Mouse (Mus musculus) kidney, adult 2 months (tissue): ENCODE results near the gene Gm21974.
"Not testable (repeated sequence)": the region's sequence is repeated elsewhere in the genome, so short reads cannot be mapped to it uniquely, and the experiment has no call there.

Experiments used
- CTCF ChIP-seq: fragments of 200-500 bp; conservative IDR thresholded peaks from 2 replicates; pipeline ENCODE4 v1.5.1; 2011; ENCODE audit warnings: low read depth, mild to moderate bottlenecking, control low read depth, low read length, moderate library complexity, mixed read lengths; ENCODE audit not compliant: insufficient read depth, insufficient read length
- POLR2A ChIP-seq: fragments of 200-500 bp; IDR thresholded peaks from one replicate; pipeline ENCODE4 v1.6.1; 2011; ENCODE audit warnings: low read depth, low read length, control low read depth

DNA sequence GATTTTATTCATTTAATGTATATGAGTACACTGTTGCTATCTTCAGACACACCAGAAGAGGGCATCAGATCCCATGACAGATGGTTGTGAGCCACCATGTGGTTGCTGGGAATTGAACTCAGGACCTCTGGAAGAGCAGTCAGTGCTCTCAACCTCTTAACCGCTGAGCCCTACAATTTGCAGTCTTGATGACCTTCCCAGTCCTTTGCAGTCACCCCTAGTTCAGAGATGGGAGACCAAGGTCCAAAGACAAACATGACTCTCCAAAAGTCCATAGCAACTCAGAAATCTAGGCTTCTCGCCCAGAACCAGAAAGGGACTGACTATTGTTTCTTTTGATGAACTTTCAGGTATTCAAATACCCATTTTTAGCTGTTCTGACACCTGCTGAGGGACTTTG is 55.2 kb downstream of the Gm21974 start:
- not testable (repeated sequence) for TF ChIP-seq CTCF, POLR2A
